Mouse (Mus musculus) CH12.LX (cell line): ENCODE results near the gene Ucn. TPM values are rescaled to one million over a fixed set of nuclear protein-coding genes. Genes with fewer than 3 reads are reported as not detected.

ENCODE experiments used
- DNase-seq: peaks from one replicate; pipeline ENCODE4 v3.0.0-alpha.2; 2013; ENCODE audit errors: extremely low read depth
- H3K27ac ChIP-seq: 2 replicates; pipeline ENCODE4 v1.5.1; 2012; ENCODE audit warnings: low read depth, mild to moderate bottlenecking, control low read depth, moderate library complexity; ENCODE audit not compliant: insufficient read depth
- H3K27me3 ChIP-seq: replicated peaks from 2 replicates; pipeline ENCODE3; 2012; ENCODE audit warnings: inconsistent platforms
- H3K36me3 ChIP-seq, 2 experiments: replicated peaks in 1 of 2; 2 replicates each; pipeline versions ENCODE3 to v1.6.1; 2012; ENCODE audit warnings: inconsistent platforms in 1 of 2, low read length in 1 of 2, mild to moderate bottlenecking in 1 of 2, mixed read lengths in 1 of 2, moderate library complexity in 1 of 2; ENCODE audit not compliant: control insufficient read depth in 1 of 2, insufficient read depth in 1 of 2
- H3K4me1 ChIP-seq, 2 experiments: 2 replicates each; pipeline ENCODE4 v1.6.1; 2012; ENCODE audit warnings: inconsistent platforms in 1 of 2, moderate library complexity in 1 of 2; ENCODE audit not compliant: insufficient read depth in 2 of 2, control insufficient read depth in 1 of 2
- H3K4me2 ChIP-seq: 2 replicates; pipeline ENCODE4 v1.6.1; 2012; ENCODE audit warnings: low read depth, mild to moderate bottlenecking, control low read depth; ENCODE audit not compliant: poor library complexity, insufficient read depth, severe bottlenecking
- H3K4me3 ChIP-seq, 3 experiments: fragments of 150-350 bp in 1 of 3; sonication (generic) in 1 of 3; replicated peaks in 1 of 3; 2 replicates each; pipeline versions ENCODE3 to v1.5.1; 2011 to 2012; ENCODE audit warnings: low read depth in 2 of 3, low read length in 2 of 3, mild to moderate bottlenecking in 2 of 3, moderate library complexity in 2 of 3, control low read depth in 1 of 3, improper control_type of control experiment in 1 of 3, inconsistent platforms in 1 of 3, mixed read lengths in 1 of 3; ENCODE audit not compliant: poor library complexity in 1 of 3
- H3K79me2 ChIP-seq: replicated peaks from 2 replicates; pipeline ENCODE4 v1.6.1; 2012; ENCODE audit warnings: mild to moderate bottlenecking, moderate library complexity; ENCODE audit not compliant: control insufficient read depth, poor library complexity, insufficient read depth, severe bottlenecking; ENCODE audit errors: extremely low read depth
- H3K9ac ChIP-seq: 2 replicates; pipeline ENCODE4 v1.6.1; 2012; ENCODE audit warnings: low read depth, mild to moderate bottlenecking, control low read depth, moderate library complexity; ENCODE audit not compliant: insufficient read depth
- H3K9me3 ChIP-seq: replicated peaks from 2 replicates; pipeline ENCODE3; 2012; ENCODE audit warnings: low read length, inconsistent platforms, mixed read lengths
- BHLHE40 ChIP-seq: IDR thresholded peaks from 2 replicates; pipeline ENCODE4 v1.6.1; 2011; ENCODE audit warnings: mild to moderate bottlenecking, low read depth, low read length, improper control_type of control experiment
- CHD2 ChIP-seq: IDR thresholded peaks from 2 replicates; pipeline ENCODE4 v1.6.1; 2011; ENCODE audit warnings: low read length, improper control_type of control experiment
- CTCF ChIP-seq, 2 experiments: IDR thresholded peaks in 1 of 2; conservative IDR thresholded peaks in 1 of 2; 2 replicates each; pipeline ENCODE4 v1.5.1; 2011 to 2012; ENCODE audit warnings: low read depth in 2 of 2, low read length in 2 of 2, improper control_type of control experiment in 1 of 2, inconsistent platforms in 1 of 2, mild to moderate bottlenecking in 1 of 2, moderate library complexity in 1 of 2
- ETS1 ChIP-seq: conservative IDR thresholded peaks from 2 replicates; pipeline ENCODE4 v1.6.1; 2012; ENCODE audit warnings: low read depth, mild to moderate bottlenecking, inconsistent platforms, low read length, improper control_type of control experiment, moderate library complexity
- IRF4 ChIP-seq: IDR thresholded peaks from 2 replicates; pipeline ENCODE4 v1.6.1; 2014; ENCODE audit warnings: low read depth, mild to moderate bottlenecking, inconsistent platforms, low read length, improper control_type of control experiment
- MAFK ChIP-seq: IDR thresholded peaks from 2 replicates; pipeline ENCODE4 v1.6.1; 2011; ENCODE audit warnings: low read length, improper control_type of control experiment; ENCODE audit not compliant: insufficient replicate concordance
- MAX ChIP-seq: IDR thresholded peaks from 2 replicates; pipeline ENCODE4 v1.6.1; 2011; ENCODE audit warnings: low read length, improper control_type of control experiment
- MXI1 ChIP-seq: IDR thresholded peaks from 2 replicates; pipeline ENCODE4 v1.6.1; 2011; ENCODE audit warnings: mild to moderate bottlenecking, low read depth, low read length, improper control_type of control experiment
- NRF1 ChIP-seq: IDR thresholded peaks from 2 replicates; pipeline ENCODE4 v1.6.1; 2014; ENCODE audit warnings: low read depth, mild to moderate bottlenecking, inconsistent platforms, low read length, improper control_type of control experiment, moderate library complexity
- RAD21 ChIP-seq: IDR thresholded peaks from 2 replicates; pipeline ENCODE4 v1.6.1; 2011; ENCODE audit warnings: low read depth, mild to moderate bottlenecking, low read length, improper control_type of control experiment, moderate library complexity
- SIN3A ChIP-seq: IDR thresholded peaks from 2 replicates; pipeline ENCODE4 v1.6.1; 2012; ENCODE audit warnings: low read length, improper control_type of control experiment, inconsistent platforms
- SMC3 ChIP-seq: IDR thresholded peaks from 2 replicates; pipeline ENCODE4 v1.6.1; 2011; ENCODE audit warnings: low read depth, low read length, improper control_type of control experiment
- TBP ChIP-seq: conservative IDR thresholded peaks from 2 replicates; pipeline ENCODE4 v1.6.1; 2011; ENCODE audit warnings: low read depth, low read length, improper control_type of control experiment
- USF1 ChIP-seq: IDR thresholded peaks from 2 replicates; pipeline ENCODE4 v1.6.1; 2014; ENCODE audit warnings: low read depth, mild to moderate bottlenecking, inconsistent platforms, low read length, improper control_type of control experiment
- USF2 ChIP-seq: conservative IDR thresholded peaks from 2 replicates; pipeline ENCODE4 v1.6.1; 2011; ENCODE audit warnings: low read depth, low read length, improper control_type of control experiment
- ZMIZ1 ChIP-seq: IDR thresholded peaks from 2 replicates; pipeline ENCODE4 v1.6.1; 2012; ENCODE audit warnings: low read depth, mild to moderate bottlenecking, inconsistent platforms, low read length, improper control_type of control experiment
- ZNF384 ChIP-seq: IDR thresholded peaks from 2 replicates; pipeline ENCODE4 v1.6.1; 2012; ENCODE audit warnings: low read depth, low read length, improper control_type of control experiment, inconsistent platforms
- dilution Hi-C: fragments of 300-500 bp; cut with MboI; formaldehyde crosslinking; loops from 2 replicates; pipeline ENCODE4 v1.14.3; 2020; ENCODE audit warnings: low sequenced_read_pairs; ENCODE audit not compliant: extremely low pct_unique_long_range_greater_than_20kb, extremely low pct_ligation_motif_present
- in situ Hi-C: fragments of 300-500 bp; cut with MboI; formaldehyde crosslinking; loops from 3 replicates; pipeline ENCODE4 v1.14.3; 2019; ENCODE audit warnings: low sequenced_read_pairs, low pct_ligation_motif_present, low pct_unique_long_range_greater_than_20kb, mixed read lengths
- polyA plus RNA-seq: library from polyadenylated mRNA; unstranded; fragments of >175 nt; gene quantifications from 2 replicates; pipeline ENCODE4 v1.2.1, GENCODE M21; 2012; ENCODE audit warnings: low read depth; ENCODE audit not compliant: insufficient read length
- total RNA-seq, 2 experiments: library from RNA; depleted of rRNA; stranded (reverse); fragments of 300-350 nt in 1 of 2; fragments of >200 nt in 1 of 2; gene quantifications; 2 replicates each; pipeline ENCODE4 v1.2.3; 2012 to 2014

Gene Ucn
- total and polyA plus RNA-seq, 3 experiments, result not detected

GRCm38 (mm10) chr5:31110781-31111180 is 27.8 kb downstream of the Ucn start:
- Histone ChIP-seq H3K79me2 (no peaks in the 10 kb centered on the region; the same call in 1 of the 2 replicates), H3K4me3 (no peak overlapping the region), H3K4me1 (peaks cover 2 to 4% of the 10 kb centered on the region in 2 experiments; a peak in 3 of 4 replicates), H3K27me3 (peaks cover 32% of the 10 kb centered on the region), H3K9ac (no peak overlapping the region), H3K27ac (no peak overlapping the region), H3K36me3 (no peaks in the 10 kb centered on the region), H3K4me2 (no peak overlapping the region; the same call in 1 of the 2 replicates), H3K9me3 (no peaks in the 10 kb centered on the region)
- TF ChIP-seq CTCF (conservative IDR thresholded peaks at IDR 0.05 in 1 of 2, IDR thresholded peaks at IDR 0.05 in 1 of 2; ENCODE audit: low read depth in 2 of 2, low read length in 2 of 2) (peak; percentile 48 to 78), SMC3 (peak; percentile 83), IRF4 (no peak), MXI1 (no peak), RAD21 (peak; percentile 65), ZNF384 (peak; percentile 36; the same call in 1 of the 2 replicates), BHLHE40 (peak; percentile 8; the same call in 1 of the 2 replicates)
- DNase-seq, result no peak
- in situ Hi-C loops (no loop called here), dilution Hi-C loops (no loop called here)

GRCm38 (mm10) chr5:31108000-31108490 is 30.6 kb downstream of the Ucn start, which contains the start of gene Slc30a3:
Gene Slc30a3 (minus strand): TSS chr5:31108237.
- dilution Hi-C loops, result no loop called here
- H3K4me3 ChIP-seq, result no peak within 1 kb of the TSS

GRCm38 (mm10) chr5:31105814-31106335 is 32.8 kb downstream of the Ucn start, which contains the start of gene Dnajc5g:
Gene Dnajc5g (plus strand): TSS chr5:31106285.
- TF ChIP-seq TBP (no peak), USF2 (no peak), SIN3A (no peak), RAD21 (no peak), MAX (no peak), MAFK (no peak), NRF1 (no peak), USF1 (no peak)
- H3K27ac ChIP-seq, result no peak within 1 kb of the TSS
- H3K4me1 ChIP-seq, result peaks cover 4 to 9% of the 10 kb centered on the region in 2 experiments; a peak in 3 of 4 replicates
- H3K4me2 ChIP-seq, result no peak within 1 kb of the TSS
- no peak for DNase-seq
- dilution Hi-C loops (no loop called here), in situ Hi-C loops (no loop called here)
- H3K4me3 ChIP-seq, result no peak within 1 kb of the TSS
- H3K79me2 ChIP-seq, result no peaks in the 10 kb centered on the region; the same call in 1 of the 2 replicates
- no peaks in the 10 kb centered on the region for H3K9me3 ChIP-seq
- no peak within 1 kb of the TSS for H3K9ac ChIP-seq
- peaks cover 26% of the 10 kb centered on the region for H3K27me3 ChIP-seq
- no peaks in the 10 kb centered on the region for H3K36me3 ChIP-seq

More at GRCm38 (mm10) chr5:31108000-31108490, 30.6 kb downstream of the Ucn start, which contains the start of gene Slc30a3:
- Histone ChIP-seq H3K4me2 (no peak within 1 kb of the TSS), H3K9ac (no peak within 1 kb of the TSS), H3K79me2 (no peaks in the 10 kb centered on the region; the same call in 1 of the 2 replicates), H3K36me3 (no peaks in the 10 kb centered on the region), H3K4me1 (peaks cover 4 to 9% of the 10 kb centered on the region in 2 experiments; a peak in 3 of 4 replicates), H3K27me3 (peaks cover 33% of the 10 kb centered on the region), H3K27ac (no peak within 1 kb of the TSS), H3K9me3 (no peaks in the 10 kb centered on the region)
- no peak for DNase-seq
- in situ Hi-C loops, result no loop called here
- no peak for TF ChIP-seq ETS1
- TF ChIP-seq ZMIZ1, result no peak
- TF ChIP-seq TBP, result no peak
- TF ChIP-seq CHD2, result no peak
